Mouse (Mus musculus) stomach, adult 2 months (tissue): Measurements from ENCODE around the gene Ccdc150. TPM values are rescaled to one million over a fixed set of nuclear protein-coding genes. Genes with fewer than 3 reads are reported as not detected.

Source experiments
- polyA plus RNA-seq: library from polyadenylated mRNA; depleted of rRNA; stranded (reverse); fragments of >200 nt; gene quantifications from 2 replicates; pipeline ENCODE4 v1.2.3, GENCODE M21; 2012; rRNA removed

The Ccdc150 gene
- polyA plus RNA-seq = not detected in 2 replicates

DNA sequence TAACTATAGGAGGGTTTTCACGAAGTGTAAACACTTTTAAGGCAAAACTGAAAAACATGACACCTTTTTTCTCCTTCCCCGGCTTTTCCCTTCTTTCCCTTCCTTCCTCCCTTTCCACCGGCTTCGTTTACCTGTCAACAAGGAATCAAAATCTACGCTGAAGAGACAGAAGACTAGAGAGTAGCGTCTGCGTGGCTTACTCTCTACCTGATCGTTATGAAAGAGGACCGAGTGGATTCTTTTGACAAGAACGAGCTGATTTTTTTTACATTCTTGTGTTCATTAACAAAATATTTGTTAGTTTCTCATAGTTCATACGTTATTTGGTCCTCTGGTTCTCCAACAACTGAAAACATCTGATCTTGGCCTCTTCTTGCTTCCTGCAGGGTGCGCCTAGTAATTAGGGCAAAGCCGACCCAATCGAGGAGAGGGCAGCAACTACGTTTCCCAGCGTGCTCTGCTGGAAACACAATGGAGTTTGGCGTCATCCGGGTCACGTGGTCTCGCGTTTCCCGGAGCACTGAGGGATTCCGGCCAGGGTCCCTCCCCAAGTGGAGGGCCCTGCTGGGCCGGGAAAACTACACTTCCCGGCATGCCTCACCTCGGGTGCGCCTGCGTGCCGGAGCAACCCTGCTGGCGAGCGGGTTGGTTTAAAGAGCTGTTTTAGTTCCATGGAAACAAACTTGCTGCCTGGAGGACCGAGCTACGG is at the start of gene Ccdc150:
Gene Ccdc150 (plus strand): TSS at position 526 of the 709 bp plus-strand sequence.

Other genes with a start within 250 kb of the Ccdc150 start
- 0.84 and 1.3 TPM in 2 replicates for gene Hecw2, start 55.5 kb upstream of the Ccdc150 start, polyA plus RNA-seq
- gene Gtf3c3, start 188.3 kb downstream of the Ccdc150 start, polyA plus RNA-seq = 0.39 and 0.60 TPM in 2 replicates